Mouse (Mus musculus) cerebellum, adult (tissue): Measurements from ENCODE around the gene Prmt2.

ENCODE experiments used
- ATAC-seq: cut with Nextera tagmentation; 2 replicates; pipeline ENCODE4 v1.9.2; 2017; ENCODE audit warnings: mild to moderate bottlenecking, moderate library complexity, mixed read lengths; ENCODE audit not compliant: insufficient number of reproducible peaks, low FRiP score, low TSS enrichment

The Prmt2 gene

GRCm38 (mm10) chr10:76237341-76238225, at the start of gene Prmt2:
Prmt2 (minus strand) TSS chr10:76237865.
- ATAC-seq, result peak; percentile 97

DNA sequence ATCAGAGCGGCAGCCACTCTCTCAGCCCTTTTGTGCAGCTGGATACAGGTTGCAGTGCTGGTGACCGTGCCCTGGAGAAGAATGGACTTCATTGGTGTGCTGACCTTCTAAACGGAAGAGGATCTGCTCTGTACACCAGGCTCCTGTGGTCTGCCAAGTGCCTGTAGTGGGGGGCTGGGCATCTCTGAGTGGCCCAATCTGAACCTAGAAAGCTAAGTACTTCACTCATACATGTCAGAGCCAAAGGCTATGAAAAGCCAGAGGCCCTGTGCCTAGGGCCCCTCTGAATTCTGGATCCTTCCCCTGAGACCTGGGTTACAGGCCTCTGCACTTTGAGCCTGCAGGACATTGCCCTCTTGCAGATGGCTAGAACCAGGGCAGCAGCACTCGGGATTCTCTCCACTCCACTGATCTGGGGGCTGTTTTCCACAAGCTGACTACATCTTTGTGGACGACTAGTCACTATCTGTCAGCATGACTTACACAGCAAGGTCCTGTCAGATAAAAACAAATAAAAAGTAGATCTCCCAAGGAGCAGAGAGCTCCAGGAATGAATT, 41.0 kb upstream of the Prmt2 start:
- no peak for ATAC-seq

DNA sequence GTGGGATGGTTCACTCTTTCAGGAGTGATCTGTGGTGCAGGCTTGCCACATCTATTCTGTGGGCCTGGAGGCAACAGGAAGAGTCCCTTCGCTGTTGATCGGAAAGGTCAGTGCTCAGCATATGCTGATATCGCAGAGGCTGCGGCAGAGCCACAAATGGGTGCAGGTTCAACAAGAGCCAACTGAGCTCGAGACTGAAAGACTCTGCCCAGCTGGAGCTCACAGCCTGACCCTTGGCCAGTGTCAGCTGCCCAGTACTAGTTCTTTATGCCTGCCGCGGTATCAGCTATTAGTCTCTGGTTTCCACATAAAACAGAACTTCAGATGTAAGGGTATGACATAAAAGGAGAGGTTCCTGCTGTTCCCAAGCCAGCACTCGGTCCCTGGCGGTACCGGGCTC, 37.6 kb upstream of the Prmt2 start:
- ATAC-seq, result no peak

- ATAC-seq, result no peak
Measured at GRCm38 (mm10) chr10:76271238-76271637, 33.6 kb upstream of the Prmt2 start.

GRCm38 (mm10) chr10:76262431-76262830, 24.8 kb upstream of the Prmt2 start:
- no peak for ATAC-seq

- no peak for ATAC-seq
Measured at GRCm38 (mm10) chr10:76261447-76261846, 23.8 kb upstream of the Prmt2 start.

GRCm38 (mm10) chr10:76260358-76261059, 22.8 kb upstream of the Prmt2 start:
- ATAC-seq, result no peak

DNA sequence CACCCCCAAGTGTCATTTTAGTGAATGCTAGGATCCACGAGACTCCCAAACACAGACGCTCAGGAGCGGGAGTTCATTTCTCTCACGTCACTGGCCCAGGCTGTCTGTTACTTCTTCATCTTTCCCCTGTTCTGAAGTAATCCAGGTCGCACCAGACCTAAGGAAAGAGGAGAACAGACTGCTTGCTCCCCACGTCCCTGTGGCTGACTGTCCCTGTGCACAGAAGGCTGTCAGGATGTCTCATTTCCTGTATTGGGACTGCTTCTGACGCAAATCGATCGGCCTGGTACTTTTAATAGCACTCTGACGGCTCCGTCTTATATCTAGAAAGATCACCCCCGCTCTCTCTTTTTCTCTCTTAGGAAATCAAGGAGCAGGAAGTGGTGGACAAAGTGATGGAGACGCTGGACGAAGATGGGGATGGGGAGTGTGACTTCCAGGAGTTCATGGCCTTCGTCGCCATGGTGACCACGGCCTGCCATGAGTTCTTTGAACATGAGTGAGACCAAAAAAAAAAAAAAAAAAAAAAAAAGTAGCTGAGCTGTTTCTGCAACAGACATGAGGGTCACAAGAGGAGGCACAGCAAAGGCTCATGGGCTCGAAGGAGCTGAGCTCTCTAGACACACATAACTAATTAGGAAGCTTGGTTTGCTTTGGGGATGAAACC, 22.0 kb upstream of the Prmt2 start:
- ATAC-seq, result no peak

GRCm38 (mm10) chr10:76257719-76258390, 20.2 kb upstream of the Prmt2 start:
- no peak for ATAC-seq

DNA sequence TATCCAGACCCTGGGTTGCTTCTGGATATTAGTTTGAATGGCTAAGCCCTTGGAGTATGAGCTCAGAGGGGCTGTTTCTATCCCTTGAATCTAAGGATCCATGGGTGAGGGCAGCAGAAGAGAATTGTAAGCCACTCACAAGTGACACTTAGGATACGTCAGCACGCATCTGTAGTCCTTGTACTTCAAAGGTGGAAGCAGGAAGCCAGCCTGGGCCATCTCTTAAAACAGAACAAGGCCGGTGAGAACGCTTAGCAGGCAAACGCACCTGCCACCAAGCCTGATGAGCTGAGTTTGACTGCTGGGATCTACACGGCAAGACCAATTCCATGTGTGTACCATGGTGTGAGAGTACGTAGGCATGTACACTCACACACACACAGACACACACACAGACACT, 19.6 kb upstream of the Prmt2 start:
- ATAC-seq, result no peak

- no peak for ATAC-seq
Measured at GRCm38 (mm10) chr10:76255617-76256016, 18.0 kb upstream of the Prmt2 start.

DNA sequence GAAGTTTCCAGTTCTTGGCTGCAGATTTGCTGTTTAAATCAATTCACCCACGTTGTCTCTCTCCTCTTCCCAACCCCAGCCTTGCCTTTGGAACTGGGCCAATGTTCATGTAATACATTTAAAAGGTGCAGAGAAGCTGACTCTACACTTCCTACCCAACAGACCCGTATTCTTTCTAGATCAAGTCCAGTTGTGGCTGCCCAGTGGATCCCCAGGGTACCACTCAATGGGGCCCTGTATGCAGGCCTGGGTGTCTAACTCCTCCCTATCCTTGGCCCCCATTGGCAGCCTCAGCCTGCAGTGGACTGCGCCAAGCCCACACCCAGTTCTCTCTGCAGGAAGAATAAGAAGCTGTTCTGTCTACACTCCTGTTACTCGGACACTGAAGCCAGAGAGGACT, 15.9 kb upstream of the Prmt2 start, which contains the start of gene S100b:
Gene S100b, plus strand, starts transcription at position 318 of the 400 bp plus-strand sequence.
- no peak for ATAC-seq

GRCm38 (mm10) chr10:76253079-76253478, 15.4 kb upstream of the Prmt2 start:
- ATAC-seq, result no peak

GRCm38 (mm10) chr10:76250870-76251269, 13.2 kb upstream of the Prmt2 start:
- ATAC-seq, result no peak

- no peak for ATAC-seq
Measured at GRCm38 (mm10) chr10:76248647-76248968, 10.9 kb upstream of the Prmt2 start.

- ATAC-seq, result no peak
Measured at GRCm38 (mm10) chr10:76247960-76248646, 10.4 kb upstream of the Prmt2 start.

DNA sequence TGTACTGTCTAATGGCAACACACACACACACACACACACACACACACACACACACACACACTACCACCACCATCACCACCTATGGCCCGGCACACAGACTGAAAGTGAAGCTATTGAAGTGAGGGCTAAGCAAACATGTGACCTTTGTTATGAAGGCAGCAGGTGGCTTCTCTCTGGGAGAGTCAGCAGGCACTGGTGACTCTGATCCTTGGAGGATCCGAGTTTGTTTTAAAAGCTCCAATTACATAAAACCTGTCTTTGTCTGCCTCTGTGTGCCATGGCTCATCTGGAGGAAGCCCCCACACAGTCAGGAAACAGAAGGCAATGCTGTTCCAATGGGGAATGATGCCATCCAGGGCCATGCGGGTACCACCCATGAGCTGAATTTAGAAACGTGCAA, 8.9 kb upstream of the Prmt2 start:
- no peak for ATAC-seq

- no peak for ATAC-seq
Measured at GRCm38 (mm10) chr10:76245106-76245505, 7.4 kb upstream of the Prmt2 start.

- no peak for ATAC-seq
Measured at GRCm38 (mm10) chr10:76239401-76239800, 1.7 kb upstream of the Prmt2 start.

DNA sequence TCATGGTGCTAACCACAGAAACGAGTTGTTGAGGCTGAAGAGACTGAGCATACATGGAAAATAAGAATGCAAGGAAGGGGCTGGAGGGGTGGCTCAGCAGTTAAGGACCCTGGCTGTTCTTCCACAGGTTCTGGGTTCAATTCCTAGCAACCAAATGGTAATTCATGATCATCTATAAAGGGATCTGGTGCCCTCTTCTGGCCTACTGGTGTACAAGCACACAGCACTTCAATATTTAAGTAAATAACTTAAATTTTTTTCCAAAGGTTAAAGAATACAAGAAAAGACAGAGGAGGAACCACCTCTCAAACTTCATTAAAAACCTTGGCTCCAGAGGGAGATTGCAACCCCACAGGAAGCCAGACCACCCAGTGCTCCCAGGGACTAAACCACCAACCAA, 8.0 kb downstream of the Prmt2 start:
- no peak for ATAC-seq
